Mouse (Mus musculus) spleen, postnatal 0 days (tissue): ENCODE results near the gene Gm6760. TPM values are rescaled to one million over a fixed set of nuclear protein-coding genes. Genes with fewer than 3 reads are reported as not detected.

Source experiments
- polyA plus RNA-seq: library from polyadenylated mRNA; unstranded; fragments of >200 nt; fragmentation: Nextera tagmentation; extraction: Ambion mirVana; gene quantifications from 2 replicates; pipeline ENCODE4 v1.2.1, GENCODE M21; 2015

The Gm6760 gene
- not detected in 2 replicates for polyA plus RNA-seq

GRCm38 (mm10) chrX:64152098-64152497 is at the start of gene Gm6760:
Gm6760 (minus strand) TSS chrX:64152198.

GRCm38 (mm10) chrX:64173248-64173647 is 21.2 kb upstream of the Gm6760 start, which contains the start of gene 3830417A13Rik:
3830417A13Rik (plus strand) TSS chrX:64173548.

Other genes starting within 250 kb of the Gm6760 start
- not detected in 2 replicates for gene 3830417A13Rik, start 21.4 kb upstream of the Gm6760 start, polyA plus RNA-seq
- 0.29 and 0.36 TPM in 2 replicates for gene Slitrk4, start 124.8 kb upstream of the Gm6760 start, polyA plus RNA-seq